ENCODE assay signal across 8 mouse cellular contexts in genomic region chr15:98635291-98635841, GRCm38 (mm10). TPM values are rescaled to one million over a fixed set of nuclear protein-coding genes. Genes with fewer than 3 reads are reported as not detected.
A peak's percentile ranks its signal among the peaks of the same experiment; 100 is the strongest.
DNase-seq lines count a peak whose midpoint lies in the region; ATAC-seq and TF ChIP-seq lines count a peak whose summit lies in the region.

No protein-coding gene starts in this region.

- 0 out of 2 replicates have a peak overlapping the region, but pooled peaks have one; percentile 77 for H3K27ac ChIP-seq in lung, embryonic 15.5 days
- peak overlapping the region; percentile 96 for H3K27ac ChIP-seq in hindbrain, embryonic 15.5 days (replicated peaks)
- peak overlapping the region; percentile 98 for H3K27ac ChIP-seq in midbrain, postnatal 0 days (ENCODE audit: low read depth, low read length)

- no peak for ATAC-seq in lung, embryonic 15.5 days (ENCODE audit: borderline replicate concordance, extremely low read depth, low FRiP score, low TSS enrichment)
- no peak for ATAC-seq in hindbrain, embryonic 15.5 days (ENCODE audit: low FRiP score, low read depth)
- no peak for ATAC-seq in midbrain, postnatal 0 days (ENCODE audit: low FRiP score)
- ATAC-seq in megakaryocyte-erythroid progenitor cell, adult 5-6 weeks (replicated peaks; ENCODE audit: low FRiP score, low TSS enrichment, poor library complexity, severe bottlenecking) = no peak

- peaks cover 49% of the 10 kb centered on the region for H3K27me3 ChIP-seq in lung, embryonic 15.5 days
- peaks cover 4% of the 10 kb centered on the region; the same call in 1 of the 2 replicates for H3K27me3 ChIP-seq in hindbrain, embryonic 15.5 days
- no peaks in the 10 kb centered on the region for H3K27me3 ChIP-seq in midbrain, postnatal 0 days (ENCODE audit: insufficient read depth, low read length)

- peaks cover 55% of the 10 kb centered on the region for H3K4me1 ChIP-seq in lung, embryonic 15.5 days
- H3K4me1 ChIP-seq in hindbrain, embryonic 15.5 days (replicated peaks) = peaks cover 58% of the 10 kb centered on the region
- H3K4me1 ChIP-seq in midbrain, postnatal 0 days (ENCODE audit: insufficient read depth, low read length) = peaks cover 17% of the 10 kb centered on the region

- H3K9ac ChIP-seq in lung, embryonic 15.5 days = peak overlapping the region; percentile 74
- peak overlapping the region; percentile 88 for H3K9ac ChIP-seq in hindbrain, embryonic 15.5 days
- H3K9ac ChIP-seq in midbrain, postnatal 0 days (replicated peaks; ENCODE audit: low read length, poor library complexity, severe bottlenecking) = peak overlapping the region; percentile 93

- peak; percentile 36 to 73 for DNase-seq in adrenal gland, adult (ENCODE audit: inconsistent age in 2 of 2, low spot score in 1 of 2)
- DNase-seq in adrenal gland, postnatal 4 days (ENCODE audit: low spot score in 2 of 2) = no peak
- DNase-seq in lung, postnatal 25 days (ENCODE audit: low spot score) = no peak
- peak; percentile 43 for DNase-seq in midbrain, postnatal 0 days (ENCODE audit: low spot score)
- no peak for DNase-seq in T-cell, adult 2 months (ENCODE audit: low spot score)

- WGBS in lung, embryonic 15.5 days = 2% methylated on average over 21 of the region's 21 CpGs
- WGBS in hindbrain, embryonic 15.5 days = under 1% methylated on average over 21 of the region's 21 CpGs
- under 1% methylated on average over 21 of the region's 21 CpGs for WGBS in midbrain, postnatal 0 days

- 0 out of 2 replicates have a peak, but pooled peaks cover 4% of the 10 kb centered on the region for H3K36me3 ChIP-seq in lung, embryonic 15.5 days
- peaks cover 9% of the 10 kb centered on the region for H3K36me3 ChIP-seq in hindbrain, embryonic 15.5 days
- peaks cover 8% of the 10 kb centered on the region; the same call in 1 of the 2 replicates for H3K36me3 ChIP-seq in midbrain, postnatal 0 days (ENCODE audit: insufficient read depth, low read length)

- no peaks in the 10 kb centered on the region for H3K9me3 ChIP-seq in lung, embryonic 15.5 days
- H3K9me3 ChIP-seq in hindbrain, embryonic 15.5 days = no peaks in the 10 kb centered on the region
- H3K9me3 ChIP-seq in midbrain, postnatal 0 days (ENCODE audit: low read length) = no peaks in the 10 kb centered on the region

- peak; percentile 42 for TF ChIP-seq CTCF in midbrain, postnatal 0 days (IDR thresholded peaks at IDR 0.05)

- peak overlapping the region; percentile 95 for H3K4me2 ChIP-seq in lung, embryonic 15.5 days
- H3K4me2 ChIP-seq in hindbrain, embryonic 15.5 days = peak overlapping the region; percentile 87
- peak overlapping the region; percentile 88 for H3K4me2 ChIP-seq in midbrain, postnatal 0 days (ENCODE audit: low read depth, low read length, poor library complexity, severe bottlenecking)

- peak overlapping the region; percentile 88 for H3K4me3 ChIP-seq in lung, embryonic 15.5 days
- peak overlapping the region; percentile 81 for H3K4me3 ChIP-seq in hindbrain, embryonic 15.5 days
- H3K4me3 ChIP-seq in midbrain, postnatal 0 days (ENCODE audit: low read depth, low read length) = peak overlapping the region; percentile 68

RNA-seq across cellular contexts. Expression of gene Cacnb3, which starts 4.7 kb away (rescaled TPM):
- 10 to 100 TPM; 28.6 to 34.5 TPM for total RNA-seq in adrenal gland, postnatal 4 days (2021)
- 26.7 and 27.2 TPM in 2 replicates for polyA plus RNA-seq in lung, embryonic 15.5 days (2015; fragmentation: Nextera tagmentation; extraction: Ambion mirVana)
- 130 and 136 TPM in 2 replicates for polyA plus RNA-seq in hindbrain, embryonic 15.5 days (2015; fragmentation: Nextera tagmentation; extraction: Ambion mirVana)
- total RNA-seq in midbrain, postnatal 0 days (2014; rRNA removed) = 211 and 239 TPM in 2 replicates
- polyA plus RNA-seq in midbrain, postnatal 0 days (2015; fragmentation: Nextera tagmentation; extraction: Ambion mirVana) = 150 and 155 TPM in 2 replicates
- total RNA-seq in megakaryocyte-erythroid progenitor cell, adult 5-6 weeks (2014; fragmentation: Nextera tagmentation) = not detected in 2 replicates
- not detected in 2 replicates for total RNA-seq in megakaryocyte-erythroid progenitor cell, adult 5-6 weeks (2017)

RNA-seq across cellular contexts. Expression of gene Adcy6, which starts 25.5 kb away (rescaled TPM):
- 10 to 100 TPM; 78.0 to 83.3 TPM for total RNA-seq in adrenal gland, postnatal 4 days (2021)
- polyA plus RNA-seq in lung, embryonic 15.5 days (2015; fragmentation: Nextera tagmentation; extraction: Ambion mirVana) = 22.4 and 23.2 TPM in 2 replicates
- polyA plus RNA-seq in hindbrain, embryonic 15.5 days (2015; fragmentation: Nextera tagmentation; extraction: Ambion mirVana) = 10.6 and 13.1 TPM in 2 replicates
- 38.0 and 40.3 TPM in 2 replicates for total RNA-seq in midbrain, postnatal 0 days (2014; rRNA removed)
- polyA plus RNA-seq in midbrain, postnatal 0 days (2015; fragmentation: Nextera tagmentation; extraction: Ambion mirVana) = 5.5 and 7.2 TPM in 2 replicates
- 55.8 and 57.2 TPM in 2 replicates for total RNA-seq in megakaryocyte-erythroid progenitor cell, adult 5-6 weeks (2014; fragmentation: Nextera tagmentation)
- total RNA-seq in megakaryocyte-erythroid progenitor cell, adult 5-6 weeks (2017) = 28.8 and 45.9 TPM in 2 replicates

RNA-seq across cellular contexts. Expression of gene Ddx23, which starts 27.3 kb away (rescaled TPM):
- 10 to 100 TPM; 76.4 to 85.9 TPM for total RNA-seq in adrenal gland, postnatal 4 days (2021)
- 22.5 and 22.9 TPM in 2 replicates for polyA plus RNA-seq in lung, embryonic 15.5 days (2015; fragmentation: Nextera tagmentation; extraction: Ambion mirVana)
- polyA plus RNA-seq in hindbrain, embryonic 15.5 days (2015; fragmentation: Nextera tagmentation; extraction: Ambion mirVana) = 19.4 and 24.8 TPM in 2 replicates
- total RNA-seq in midbrain, postnatal 0 days (2014; rRNA removed) = 46.7 and 50.5 TPM in 2 replicates
- 14.0 and 20.5 TPM in 2 replicates for polyA plus RNA-seq in midbrain, postnatal 0 days (2015; fragmentation: Nextera tagmentation; extraction: Ambion mirVana)
- 79.8 and 96.4 TPM in 2 replicates for total RNA-seq in megakaryocyte-erythroid progenitor cell, adult 5-6 weeks (2014; fragmentation: Nextera tagmentation)
- 152 and 181 TPM in 2 replicates for total RNA-seq in megakaryocyte-erythroid progenitor cell, adult 5-6 weeks (2017)

RNA-seq across cellular contexts. Expression of gene Rnd1, which starts 41.9 kb away (rescaled TPM):
- 1 to 10 TPM; 1.1 to 1.9 TPM for total RNA-seq in adrenal gland, postnatal 4 days (2021)
- 0.63 and 0.92 TPM in 2 replicates for polyA plus RNA-seq in lung, embryonic 15.5 days (2015; fragmentation: Nextera tagmentation; extraction: Ambion mirVana)
- polyA plus RNA-seq in hindbrain, embryonic 15.5 days (2015; fragmentation: Nextera tagmentation; extraction: Ambion mirVana) = 10.3 and 10.4 TPM in 2 replicates
- total RNA-seq in midbrain, postnatal 0 days (2014; rRNA removed) = 34.5 and 42.9 TPM in 2 replicates
- 20.7 and 24.9 TPM in 2 replicates for polyA plus RNA-seq in midbrain, postnatal 0 days (2015; fragmentation: Nextera tagmentation; extraction: Ambion mirVana)
- total RNA-seq in megakaryocyte-erythroid progenitor cell, adult 5-6 weeks (2014; fragmentation: Nextera tagmentation) = 0.64 TPM in 1 of 2 replicates, not detected in the other
- 0.61 TPM in 1 of 2 replicates, not detected in the other for total RNA-seq in megakaryocyte-erythroid progenitor cell, adult 5-6 weeks (2017)

Comparison
In these comparisons a context has a peak if more than half of its experiments do, and no peak if none do; other contexts are left out.
1. DNase-seq: peak in adrenal gland, adult (2 of 2) and midbrain, postnatal 0 days (single experiment); none in adrenal gland, postnatal 4 days (0 of 2), lung, postnatal 25 days (single experiment) and T-cell, adult 2 months (single experiment).
2. RNA of gene Cacnb3, which starts 4.7 kb away (total RNA-seq): 211 to 239 TPM in midbrain, postnatal 0 days and 28.6 to 34.5 TPM in adrenal gland, postnatal 4 days; not detected in megakaryocyte-erythroid progenitor cell, adult 5-6 weeks; every median in the first group is over 10 times any median in the second.
3. Peak in every context shown above with its lines, with median percentiles within 50 percentile points of each other: H3K27ac ChIP-seq, H3K4me2 ChIP-seq, H3K4me3 ChIP-seq and H3K9ac ChIP-seq.